Mouse (Mus musculus) bone marrow macrophage, adult 2 months (primary cell): ENCODE results near the gene Rapgef5.
A peak's percentile ranks its signal among the peaks of the same experiment; 100 is the strongest.

Experiments used
- CTCF ChIP-seq: IDR thresholded peaks from 2 replicates; pipeline ENCODE4 v1.5.1; 2012; ENCODE audit warnings: low read depth, mild to moderate bottlenecking, low read length, moderate library complexity
- POLR2A ChIP-seq: IDR thresholded peaks from 2 replicates; pipeline ENCODE4 v1.6.1; 2012; ENCODE audit warnings: mild to moderate bottlenecking, low read depth, low read length, borderline replicate concordance

GRCm38 (mm10) chr12:117769113-117769512, 252.8 kb downstream of the Rapgef5 start:
- TF ChIP-seq POLR2A (no peak), CTCF (peak; percentile 80)
